Mouse (Mus musculus) embryonic facial prominence, embryonic 10.5 days (tissue): ENCODE data around the gene Mslnl. TPM values are rescaled to one million over a fixed set of nuclear protein-coding genes. Genes with fewer than 3 reads are reported as not detected.

Source experiments
- DNase-seq: peaks from one replicate; pipeline ENCODE4 v3.0.0-alpha.2; 2017; ENCODE audit warnings: low spot score
- H3K27ac ChIP-seq: fragments of 300-500 bp; sonication (generic); replicated peaks from 2 replicates; pipeline ENCODE4 v1.5.1; 2016; ENCODE audit warnings: mild to moderate bottlenecking
- H3K27me3 ChIP-seq: fragments of 300-500 bp; sonication (generic); replicated peaks from 2 replicates; pipeline ENCODE4 v1.6.1; 2016; ENCODE audit warnings: low read depth, mild to moderate bottlenecking; ENCODE audit not compliant: poor library complexity, severe bottlenecking
- H3K36me3 ChIP-seq: fragments of 300-500 bp; sonication (generic); replicated peaks from 2 replicates; pipeline ENCODE4 v1.6.1; 2016; ENCODE audit warnings: mild to moderate bottlenecking, moderate library complexity
- H3K4me1 ChIP-seq: fragments of 300-500 bp; sonication (generic); 2 replicates; pipeline ENCODE4 v1.6.1; 2016
- H3K4me3 ChIP-seq: fragments of 300-500 bp; sonication (generic); 2 replicates; pipeline ENCODE4 v1.5.1; 2016; ENCODE audit warnings: mild to moderate bottlenecking, moderate library complexity
- H3K9me3 ChIP-seq: fragments of 300-500 bp; sonication (generic); 2 replicates; pipeline ENCODE4 v1.6.1; 2016; ENCODE audit warnings: mild to moderate bottlenecking
- WGBS: fragments of 180-500 bp; shearing (Covaris S2); methylation state at CpG from one replicate; pipeline ENCODE4 v1.1.7; 2016; 5-methylcytosine and 5-hydroxymethylcytosine counted together
- polyA plus RNA-seq: library from polyadenylated mRNA; unstranded; fragments of >200 nt; fragmentation: Nextera tagmentation; extraction: Ambion mirVana; gene quantifications from 2 replicates; pipeline ENCODE4 v1.2.1, GENCODE M21; 2016

The Mslnl gene
- polyA plus RNA-seq, 1 experiment from 2014 or later = 0.11 TPM

DNA sequence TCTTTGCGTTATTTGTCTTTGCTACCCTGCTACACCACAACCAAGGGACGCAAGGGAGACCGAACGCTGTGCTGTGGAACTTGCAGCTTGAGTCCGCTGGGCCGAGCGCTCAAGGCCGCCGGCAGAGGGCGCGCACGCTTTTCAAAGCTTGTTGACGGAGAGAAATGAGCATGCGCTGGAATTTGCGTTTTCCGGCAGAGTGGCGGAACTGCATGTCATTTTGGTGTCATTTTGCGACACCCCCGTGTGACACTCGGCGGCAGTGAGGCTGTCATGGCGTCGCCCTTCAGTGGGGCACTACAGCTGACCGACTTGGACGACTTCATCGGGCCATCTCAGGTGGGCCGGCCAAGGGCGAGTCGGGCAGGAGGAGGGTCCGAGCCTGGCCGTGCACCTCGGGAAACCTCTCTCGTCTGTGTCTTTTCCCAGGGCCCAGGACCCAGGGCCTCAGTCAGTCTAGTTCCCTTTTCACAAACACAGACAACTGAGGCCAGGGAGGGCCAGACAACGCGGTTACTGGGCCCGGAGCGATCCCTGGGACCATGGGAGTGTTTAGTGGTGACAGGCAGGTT is 37.8 kb downstream of the Mslnl start, which contains the start of gene Narfl:
TSS of gene Narfl (plus strand) at position 228 of the 572 bp plus-strand sequence.
- Histone ChIP-seq H3K4me3 (peak within 1 kb of the TSS; percentile 85), H3K27ac (peak within 1 kb of the TSS; percentile 82)
- WGBS = under 1% methylated on average over 37 of the region's 37 CpGs

DNA sequence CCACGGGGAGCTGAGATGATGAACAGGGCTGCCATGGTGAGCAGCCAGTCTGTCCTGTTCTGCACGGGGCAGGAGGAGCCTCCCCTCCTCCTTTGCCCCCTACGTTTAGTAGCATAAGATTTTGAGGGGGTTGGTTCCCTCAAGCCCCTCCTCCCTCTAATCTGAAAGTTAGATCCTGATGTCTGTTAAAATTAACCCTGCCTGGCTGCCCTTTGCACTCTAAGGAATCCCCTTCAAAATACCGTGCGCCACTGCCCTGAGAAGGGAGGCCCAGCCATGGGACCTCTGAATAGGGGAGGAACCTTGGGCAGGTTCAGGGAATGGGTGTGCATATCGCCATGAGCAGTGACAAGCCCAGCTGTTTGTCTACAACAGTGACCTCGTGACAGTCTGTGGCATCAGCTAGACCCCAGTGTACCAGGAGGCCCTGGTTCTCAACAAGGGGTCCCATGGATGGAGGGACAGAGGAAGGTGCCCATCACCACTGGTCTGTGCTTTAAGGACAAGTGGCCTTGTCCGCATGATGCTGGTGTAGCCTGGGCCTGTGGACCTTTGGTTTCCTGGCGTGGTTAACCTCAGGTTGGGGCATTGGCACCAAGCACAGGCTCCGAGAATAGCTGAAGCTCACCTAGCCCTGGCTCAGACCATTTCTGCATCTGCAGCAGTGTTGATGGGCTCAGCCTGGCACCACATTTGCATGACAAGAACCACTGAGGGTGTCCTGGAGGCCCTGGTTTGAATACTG is 39.6 kb downstream of the Mslnl start:
- H3K36me3 ChIP-seq = peaks cover 23% of the 10 kb centered on the region
- H3K4me1 ChIP-seq = peaks cover 18% of the 10 kb centered on the region
- DNase-seq = no peak
- H3K27me3 ChIP-seq = no peaks in the 10 kb centered on the region
- peak overlapping the region; percentile 16; the same call in 1 of the 2 replicates for H3K4me3 ChIP-seq
- 81% methylated on average over 10 of the region's 10 CpGs for whole genome bisulfite sequencing
- H3K9me3 ChIP-seq = no peaks in the 10 kb centered on the region
- H3K27ac ChIP-seq = no peak overlapping the region

More for the DNA sequence above, 37.8 kb downstream of the Mslnl start, which contains the start of gene Narfl:
- Histone ChIP-seq H3K27me3 (peaks cover 8% of the 10 kb centered on the region; the same call in 1 of the 2 replicates), H3K36me3 (peaks cover 11% of the 10 kb centered on the region), H3K9me3 (no peaks in the 10 kb centered on the region), H3K4me1 (peaks cover 18% of the 10 kb centered on the region)
- peak; percentile 98 for DNase-seq

DNA sequence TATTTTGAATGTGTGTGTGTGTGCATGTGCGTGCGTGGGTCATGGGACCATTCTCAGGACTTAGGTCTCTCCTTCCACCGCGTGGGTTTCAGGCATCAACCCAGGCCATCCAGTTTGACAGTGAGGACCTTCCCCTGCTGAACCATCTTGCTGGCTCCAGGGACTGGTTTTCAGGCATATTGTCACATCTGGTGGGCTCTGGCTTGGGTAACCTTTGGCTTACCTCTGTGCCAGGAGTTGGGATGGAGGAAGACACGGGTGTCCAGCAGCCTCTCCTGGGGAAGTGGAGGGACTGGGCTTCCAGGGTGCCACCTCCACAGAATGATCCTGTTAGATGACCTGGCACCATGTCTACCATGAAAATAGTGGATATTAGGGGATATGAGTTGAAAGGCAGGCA is 42.1 kb downstream of the Mslnl start:
- Histone ChIP-seq H3K36me3 (peaks cover 48% of the 10 kb centered on the region), H3K4me3 (no peak overlapping the region), H3K27me3 (no peaks in the 10 kb centered on the region), H3K27ac (no peak overlapping the region), H3K9me3 (no peaks in the 10 kb centered on the region), H3K4me1 (peaks cover 22% of the 10 kb centered on the region)
- 94% methylated on average over 5 of the region's 5 CpGs for WGBS
- no peak for DNase-seq

DNA sequence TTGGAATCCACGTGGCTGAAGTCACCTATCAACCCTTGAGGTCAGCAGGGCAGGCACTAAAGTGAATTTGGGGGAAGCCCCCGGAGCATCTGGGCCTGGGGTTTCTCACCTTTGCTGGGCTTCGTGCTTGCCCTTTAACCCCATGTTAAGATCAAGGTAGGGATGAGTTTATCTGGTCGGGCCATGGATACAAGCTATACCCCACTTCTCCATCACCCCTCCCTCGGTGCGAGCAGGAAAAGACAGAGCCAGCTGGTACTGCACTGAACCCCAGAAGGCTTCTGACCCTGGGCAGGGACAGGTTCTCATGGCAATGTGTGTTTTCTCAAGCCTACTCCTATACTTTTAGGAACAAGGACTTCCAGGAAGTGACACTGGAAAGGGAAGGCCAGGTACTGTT is 45.5 kb downstream of the Mslnl start:
- H3K36me3 ChIP-seq = peaks cover 63% of the 10 kb centered on the region
- no peak overlapping the region for H3K27ac ChIP-seq
- WGBS = 83% methylated on average over 6 of the region's 6 CpGs

DNA sequence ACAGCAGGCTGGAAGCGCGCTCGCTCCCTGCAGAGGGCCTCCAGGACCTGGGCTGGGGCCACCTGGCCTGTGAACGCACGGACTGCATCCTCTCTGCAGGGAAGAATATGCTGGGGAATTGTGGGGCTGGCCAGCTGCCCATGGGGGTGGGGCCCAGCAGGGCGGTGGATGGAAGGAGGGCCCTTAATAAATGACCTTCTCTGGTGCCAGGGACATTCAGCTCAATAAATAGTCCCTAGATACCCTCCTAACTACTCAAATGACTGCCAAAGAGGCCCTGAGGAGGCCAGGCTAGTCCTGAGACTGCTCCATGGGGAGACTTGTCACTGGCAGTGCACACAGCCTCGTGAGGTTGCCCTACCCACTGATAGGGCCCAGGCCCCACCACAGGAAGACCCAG is 47.2 kb downstream of the Mslnl start:
- Histone ChIP-seq H3K4me3 (peak overlapping the region; percentile 75; the same call in 1 of the 2 replicates), H3K9me3 (no peaks in the 10 kb centered on the region), H3K4me1 (peaks cover 34% of the 10 kb centered on the region), H3K27ac (no peak overlapping the region), H3K36me3 (peaks cover 66% of the 10 kb centered on the region), H3K27me3 (no peaks in the 10 kb centered on the region)
- no peak for DNase-seq
- 88% methylated on average over 7 of the region's 7 CpGs for WGBS

More for the DNA sequence above, 45.5 kb downstream of the Mslnl start:
- no peaks in the 10 kb centered on the region for H3K27me3 ChIP-seq
- peaks cover 32% of the 10 kb centered on the region for H3K4me1 ChIP-seq
- H3K9me3 ChIP-seq = no peaks in the 10 kb centered on the region
- no peak for DNase-seq
- no peak overlapping the region for H3K4me3 ChIP-seq

DNA sequence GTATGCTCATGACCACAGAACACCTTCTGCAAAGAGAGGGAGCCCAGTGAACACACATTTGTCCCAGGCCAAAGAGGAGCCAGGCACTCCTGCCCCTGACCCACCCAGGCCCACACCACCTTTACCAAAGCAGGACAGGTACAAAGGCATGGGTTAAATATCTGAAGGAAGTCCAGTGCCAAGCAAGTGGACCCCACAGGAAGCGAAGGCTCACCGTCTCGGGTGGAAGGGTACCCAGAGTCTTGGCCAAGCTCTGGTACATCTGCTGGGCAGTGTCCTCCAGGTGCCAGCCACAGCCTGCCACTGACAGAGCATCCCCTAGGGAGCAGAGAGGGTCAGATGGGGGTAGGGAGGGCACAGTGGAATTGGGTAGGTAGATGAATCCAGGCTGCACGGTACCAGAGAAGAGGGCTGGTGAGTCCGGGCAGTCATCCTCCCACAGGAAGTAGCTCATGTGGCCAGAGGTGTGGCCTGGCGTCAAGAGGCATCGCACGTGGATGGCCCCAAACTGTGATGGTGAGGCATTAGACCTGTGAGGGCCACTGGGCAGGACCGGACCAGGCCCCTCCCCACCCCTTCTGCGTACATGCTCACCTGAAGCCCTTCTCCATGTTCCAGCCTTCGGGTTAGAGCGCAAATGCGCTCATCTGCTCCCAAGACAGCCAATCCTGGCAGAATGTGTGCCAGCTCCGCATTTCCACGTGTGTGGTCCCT is 48.2 kb downstream of the Mslnl start:
- H3K27me3 ChIP-seq = no peaks in the 10 kb centered on the region
- peak overlapping the region; percentile 93 for H3K27ac ChIP-seq
- H3K4me3 ChIP-seq = peak overlapping the region; percentile 75
- peaks cover 73% of the 10 kb centered on the region for H3K36me3 ChIP-seq
- peaks cover 34% of the 10 kb centered on the region for H3K4me1 ChIP-seq
- 85% methylated on average over 15 of the region's 15 CpGs for WGBS
- DNase-seq = no peak
- no peaks in the 10 kb centered on the region for H3K9me3 ChIP-seq

DNA sequence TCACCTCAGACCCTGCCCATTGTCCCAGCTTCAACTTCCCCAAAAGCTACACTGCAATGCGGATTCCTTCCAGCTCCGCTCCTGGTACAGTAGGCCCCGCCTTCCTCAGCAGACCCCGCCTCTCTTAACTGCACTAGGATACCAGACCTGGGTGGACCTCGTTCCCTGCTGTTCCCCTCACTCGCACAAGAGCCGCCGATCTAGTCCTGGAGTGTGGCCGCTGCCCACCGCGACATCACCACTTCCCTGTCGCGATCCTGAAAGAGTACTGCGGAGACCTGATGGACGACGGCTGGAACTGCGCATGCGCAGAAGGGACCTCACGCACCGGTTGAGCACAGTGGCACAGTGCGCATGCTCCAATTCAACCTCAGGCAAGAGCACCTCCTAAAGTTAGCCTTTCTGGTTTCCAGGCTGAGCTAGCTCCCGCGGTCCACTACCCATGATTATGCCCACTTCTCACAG is 49.5 kb downstream of the Mslnl start, which contains the start of gene Haghl:
TSS of gene Haghl (minus strand) at position 393 of the 465 bp plus-strand sequence.
- under 1% methylated on average over 23 of the region's 23 CpGs for WGBS
- peak; percentile 97 for DNase-seq
- H3K27ac ChIP-seq = peak within 1 kb of the TSS; percentile 93
- no peaks in the 10 kb centered on the region for H3K27me3 ChIP-seq
- no peaks in the 10 kb centered on the region for H3K9me3 ChIP-seq
- H3K4me1 ChIP-seq = peaks cover 34% of the 10 kb centered on the region
- H3K36me3 ChIP-seq = peaks cover 74% of the 10 kb centered on the region
- peak within 1 kb of the TSS; percentile 75 for H3K4me3 ChIP-seq

DNA sequence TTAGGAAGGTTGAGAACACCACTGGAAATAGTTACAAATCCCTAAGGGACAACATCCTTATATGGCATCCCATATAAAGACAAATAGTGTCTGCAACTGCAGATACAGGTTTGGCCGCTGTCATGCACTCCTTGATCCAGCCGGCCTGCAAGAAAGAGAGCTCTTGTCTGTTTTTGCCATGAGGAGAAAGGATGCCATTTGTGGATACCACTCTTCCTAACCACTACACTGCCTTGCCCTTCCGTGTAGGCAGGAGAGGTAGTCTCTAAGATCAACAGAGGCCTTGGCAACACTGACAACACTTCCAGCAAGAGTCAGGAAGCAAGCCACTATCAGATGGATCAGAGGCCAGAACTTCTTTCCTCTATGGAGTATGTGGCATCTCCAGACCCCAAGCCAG is 50.4 kb downstream of the Mslnl start, which contains the start of gene Ccdc78:
TSS of gene Ccdc78 (plus strand) at position 301 of the 400 bp plus-strand sequence.
- peaks cover 68% of the 10 kb centered on the region for H3K36me3 ChIP-seq

DNA sequence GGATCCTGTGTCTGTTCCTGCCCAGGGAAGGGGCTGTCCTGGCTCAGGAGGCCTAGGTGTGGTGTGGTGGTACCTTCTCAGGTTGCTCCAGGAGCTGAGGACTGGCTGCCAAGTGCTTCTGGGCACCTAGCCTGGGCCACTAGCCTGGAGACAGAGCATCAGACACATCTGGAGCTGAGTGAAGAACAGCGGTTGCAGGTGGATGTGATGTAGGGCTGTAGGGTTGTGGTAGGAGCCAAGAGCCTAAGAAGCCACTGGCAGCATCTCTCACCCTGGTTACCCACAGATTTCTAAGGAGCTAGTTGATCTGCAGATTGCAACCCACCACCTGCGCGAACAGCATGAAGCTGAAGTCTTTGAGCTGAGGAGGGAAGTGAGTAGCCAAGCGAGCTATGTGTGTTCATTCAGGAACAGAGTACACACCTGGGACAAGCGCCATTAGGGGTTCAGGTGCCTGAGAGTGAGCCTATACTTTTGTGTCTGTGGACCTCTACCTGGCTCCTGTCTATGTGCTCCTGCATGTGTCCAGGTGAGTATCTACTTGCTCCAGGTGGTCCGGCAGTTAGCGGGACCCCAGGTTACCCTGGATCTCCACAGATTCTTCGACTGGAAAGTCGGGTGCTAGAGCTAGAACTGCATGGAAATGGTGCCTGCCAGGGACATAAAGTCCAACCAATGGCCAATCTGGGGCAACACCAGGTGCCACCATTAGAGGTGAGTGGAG is 51.1 kb downstream of the Mslnl start:
- WGBS = 91% methylated on average over 9 of the region's 9 CpGs
- Histone ChIP-seq H3K36me3 (peaks cover 61% of the 10 kb centered on the region), H3K27me3 (no peaks in the 10 kb centered on the region), H3K9me3 (no peaks in the 10 kb centered on the region), H3K4me1 (peaks cover 49% of the 10 kb centered on the region), H3K4me3 (peak overlapping the region; percentile 75; the same call in 1 of the 2 replicates), H3K27ac (no peak overlapping the region)
- no peak for DNase-seq

More for the DNA sequence above, 50.4 kb downstream of the Mslnl start, which contains the start of gene Ccdc78:
- Histone ChIP-seq H3K9me3 (no peaks in the 10 kb centered on the region), H3K4me3 (peak within 1 kb of the TSS; percentile 75), H3K27me3 (no peaks in the 10 kb centered on the region), H3K4me1 (peaks cover 44% of the 10 kb centered on the region), H3K27ac (peak within 1 kb of the TSS; percentile 93)
- 80% methylated on average over 3 of the region's 3 CpGs for WGBS
- no peak for DNase-seq

DNA sequence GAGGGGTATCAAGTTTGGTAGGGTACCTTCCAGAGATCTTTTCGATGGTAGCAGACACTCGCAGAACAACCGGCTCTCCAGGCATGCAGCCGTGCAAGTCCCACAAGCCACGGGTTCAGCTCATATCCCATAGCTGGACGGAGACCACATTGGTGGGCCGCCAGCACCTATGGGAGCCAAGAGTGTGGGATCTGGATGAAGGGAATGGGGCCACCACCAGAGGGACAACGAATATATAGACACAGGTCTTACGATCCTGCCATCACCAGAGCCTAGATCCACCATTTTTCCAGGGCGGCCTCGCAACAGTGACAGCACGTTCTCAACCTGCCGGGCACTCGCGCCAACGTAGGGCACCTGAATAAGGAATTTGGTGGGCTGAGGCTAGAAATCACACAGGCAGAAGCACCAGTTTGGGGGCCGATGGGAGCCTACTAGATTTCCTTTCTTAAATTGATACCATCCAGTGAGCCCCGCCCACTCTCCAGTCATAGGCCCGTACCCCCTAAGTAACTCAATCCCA is 55.5 kb downstream of the Mslnl start:
- H3K4me1 ChIP-seq = peaks cover 60% of the 10 kb centered on the region
- peak overlapping the region; percentile 77 for H3K4me3 ChIP-seq
- peaks cover 60% of the 10 kb centered on the region for H3K36me3 ChIP-seq
- 30% methylated on average over 19 of the region's 19 CpGs for WGBS
- peak overlapping the region; percentile 91 for H3K27ac ChIP-seq
- H3K9me3 ChIP-seq = no peaks in the 10 kb centered on the region
- H3K27me3 ChIP-seq = no peaks in the 10 kb centered on the region
- DNase-seq = no peak

DNA sequence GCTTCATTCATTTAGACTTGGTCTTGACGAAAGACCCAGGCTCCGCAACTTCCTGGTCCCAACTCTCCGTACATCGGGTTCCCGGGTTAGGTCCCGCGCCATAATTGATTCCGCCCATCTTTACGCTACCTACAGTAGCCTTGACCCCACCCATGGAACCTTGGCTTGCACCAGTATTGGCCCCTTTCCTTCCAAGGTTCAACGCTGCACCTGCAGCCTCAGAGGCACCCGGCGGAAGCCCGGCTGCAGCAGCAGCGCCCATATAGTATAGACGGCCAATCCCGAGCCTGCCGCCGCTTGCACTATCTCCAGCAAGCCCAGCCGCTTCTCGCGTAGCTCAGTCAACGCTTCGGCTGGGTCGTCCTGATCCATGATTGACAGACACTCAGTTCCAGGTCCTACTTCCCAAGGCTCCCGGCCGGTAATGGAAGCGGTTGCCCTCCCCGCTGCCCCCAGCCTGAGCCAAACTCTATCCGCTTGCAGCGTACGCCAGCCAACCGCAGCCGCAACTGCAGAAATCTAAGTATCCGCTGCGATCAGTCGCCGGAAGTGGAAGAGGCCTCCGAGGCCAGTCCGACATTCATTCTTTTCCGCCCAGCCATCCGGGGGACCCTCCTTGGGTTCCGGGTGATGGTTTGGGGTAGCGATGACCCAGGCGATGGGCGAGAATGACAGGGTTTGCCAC is 56.1 kb downstream of the Mslnl start:
- H3K4me3 ChIP-seq = peak overlapping the region; percentile 77
- H3K27me3 ChIP-seq = no peaks in the 10 kb centered on the region
- no peaks in the 10 kb centered on the region for H3K9me3 ChIP-seq
- WGBS = under 1% methylated on average over 45 of the region's 45 CpGs
- peak overlapping the region; percentile 91 for H3K27ac ChIP-seq
- H3K36me3 ChIP-seq = peaks cover 57% of the 10 kb centered on the region
- peaks cover 62% of the 10 kb centered on the region for H3K4me1 ChIP-seq
- peak; percentile 86 for DNase-seq
